In the genomic region with DNA sequence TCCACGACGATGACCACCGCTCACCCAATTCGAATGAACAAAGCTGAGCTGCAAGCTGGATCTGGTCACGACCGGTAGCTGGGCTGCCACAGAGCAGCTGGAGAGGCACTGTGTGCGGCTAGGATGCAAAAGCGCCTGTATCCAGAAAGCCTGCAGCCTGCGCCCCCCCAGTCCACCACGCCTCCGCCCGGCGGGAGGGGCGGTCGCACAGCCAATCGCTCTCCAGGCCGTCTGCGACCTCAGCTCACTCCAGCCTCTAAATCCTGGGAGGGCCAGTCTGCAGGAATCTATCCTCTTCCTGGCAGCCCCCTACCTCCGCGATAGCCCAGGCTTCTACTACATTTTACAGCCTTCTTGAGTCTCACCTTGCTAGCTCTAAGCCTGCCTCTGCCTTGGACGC, we compare ENCODE assay signal across 9 mouse cellular contexts. TPM values are rescaled to one million over a fixed set of nuclear protein-coding genes. Genes with fewer than 3 reads are reported as not detected.
DNase-seq lines count a peak whose midpoint lies in the region; ATAC-seq lines count a peak whose summit lies in the region.
"Had no signal": no experiment of that assay in that cellular context is flagged by ENCODE, and none has a peak within 500 bp of the region (broad histone marks: within the 10 kb centered on the region; RNA-seq: fewer than 3 reads in every experiment).

TSS of gene Dkk3 (minus strand) at position 116 of the 400 bp plus-strand sequence.

- H3K36me3 ChIP-seq in megakaryocyte, embryonic 14.5 days (replicated peaks; ENCODE audit: low read length): no peaks in the 10 kb centered on the region
- H3K36me3 ChIP-seq in embryonic facial prominence, embryonic 10.5 days (replicated peaks): no peaks in the 10 kb centered on the region

- 2% methylated on average over 21 of the region's 21 CpGs for WGBS in embryonic facial prominence, embryonic 10.5 days

- 0 out of 2 replicates have a peak, but pooled peaks cover 5% of the 10 kb centered on the region for H3K9me3 ChIP-seq in megakaryocyte, embryonic 14.5 days
- H3K9me3 ChIP-seq in embryonic facial prominence, embryonic 10.5 days: no peaks in the 10 kb centered on the region

- H3K4me1 ChIP-seq in megakaryocyte, embryonic 14.5 days: peaks cover 10% of the 10 kb centered on the region; the same call in 1 of the 2 replicates
- peaks cover 42% of the 10 kb centered on the region for H3K4me1 ChIP-seq in embryonic facial prominence, embryonic 10.5 days

- DNase-seq in embryonic facial prominence, embryonic 10.5 days (ENCODE audit: low spot score): peak; percentile 79
- peak; percentile 59 to 60 for DNase-seq in heart, postnatal 10 days
- no peak for DNase-seq in layer of hippocampus, postnatal 14 days (ENCODE audit: low spot score in 2 of 2)
- peak; percentile 59 for DNase-seq in testis, postnatal 10 days (ENCODE audit: low spot score)
- no peak for DNase-seq in thymus, postnatal 0 days (ENCODE audit: low spot score)

- H3K27ac ChIP-seq in embryonic facial prominence, embryonic 10.5 days (replicated peaks): peak within 1 kb of the TSS; percentile 81

- no peak for ATAC-seq in megakaryocyte, adult 5-6 weeks (ENCODE audit: poor library complexity, severe bottlenecking)
- peak; percentile 23 for ATAC-seq in megakaryocyte-erythroid progenitor cell, adult 5-6 weeks (replicated peaks; ENCODE audit: low FRiP score, low TSS enrichment, poor library complexity, severe bottlenecking)

- H3K4me3 ChIP-seq in megakaryocyte, embryonic 14.5 days (replicated peaks): peak within 1 kb of the TSS; percentile 5
- peak within 1 kb of the TSS; percentile 65 for H3K4me3 ChIP-seq in embryonic facial prominence, embryonic 10.5 days
- H3K4me3 ChIP-seq: myocyte had no signal

- peaks cover 48% of the 10 kb centered on the region for H3K27me3 ChIP-seq in megakaryocyte, embryonic 14.5 days (replicated peaks)
- peaks cover 43% of the 10 kb centered on the region for H3K27me3 ChIP-seq in embryonic facial prominence, embryonic 10.5 days (replicated peaks; ENCODE audit: low read depth, poor library complexity, severe bottlenecking)

- intact Hi-C loops in heart, postnatal 10 days (cut with DNase I): no loop called here

RNA-seq across cellular contexts. Expression of gene Dkk3, which starts in this region (rescaled TPM):
- polyA plus RNA-seq in megakaryocyte, embryonic 14.5 days (2012; ENCODE audit: insufficient read depth, low replicate concordance): 0.08 TPM in 1 of 2 replicates, not detected in the other
- 0.16 TPM in 1 of 2 replicates, not detected in the other for total RNA-seq in megakaryocyte, adult 5-6 weeks (2015)
- total RNA-seq in megakaryocyte, adult 5-6 weeks (2017): not detected in 2 replicates
- polyA plus RNA-seq in embryonic facial prominence, embryonic 10.5 days (2016; fragmentation: Nextera tagmentation; extraction: Ambion mirVana): 10.8 and 15.2 TPM in 2 replicates
- total RNA-seq in heart, postnatal 10 days (2021): 10 to 100 TPM; 44.1 to 77.0 TPM
- 100 to 1,000 TPM; 162 to 171 TPM for total RNA-seq in layer of hippocampus, postnatal 14 days (2021)
- total RNA-seq in megakaryocyte-erythroid progenitor cell, adult 5-6 weeks (2014; fragmentation: Nextera tagmentation): not detected in 2 replicates
- total RNA-seq in megakaryocyte-erythroid progenitor cell, adult 5-6 weeks (2017): not detected in 2 replicates
- polyA plus RNA-seq in thymus, postnatal 0 days (2015; fragmentation: Nextera tagmentation; extraction: Ambion mirVana): 2.6 and 3.0 TPM in 2 replicates

Comparison
In these comparisons a context has a peak if more than half of its experiments do, and no peak if none do; other contexts are left out.
1. RNA of gene Dkk3 (total RNA-seq): 162 to 171 TPM in layer of hippocampus, postnatal 14 days and 44.1 to 77.0 TPM in heart, postnatal 10 days; 0.16 TPM in megakaryocyte, adult 5-6 weeks and not detected in megakaryocyte-erythroid progenitor cell, adult 5-6 weeks; every median in the first group is over 10 times any median in the second.
2. Peak in ATAC-seq in megakaryocyte-erythroid progenitor cell, adult 5-6 weeks; RNA of the gene not detected or under 1 TPM.
3. DNase-seq: peak in embryonic facial prominence, embryonic 10.5 days (single experiment), heart, postnatal 10 days (2 of 2) and testis, postnatal 10 days (single experiment); none in layer of hippocampus, postnatal 14 days (0 of 2) and thymus, postnatal 0 days (single experiment).